Mouse (Mus musculus): ENCODE results near the gene Nsmce4a. TPM values are rescaled to one million over a fixed set of nuclear protein-coding genes. Genes with fewer than 3 reads are reported as not detected.

Nsmce4a gene
- total and polyA plus RNA-seq, 3 experiments = 67.6 to 208 (median 97.9) TPM

DNA sequence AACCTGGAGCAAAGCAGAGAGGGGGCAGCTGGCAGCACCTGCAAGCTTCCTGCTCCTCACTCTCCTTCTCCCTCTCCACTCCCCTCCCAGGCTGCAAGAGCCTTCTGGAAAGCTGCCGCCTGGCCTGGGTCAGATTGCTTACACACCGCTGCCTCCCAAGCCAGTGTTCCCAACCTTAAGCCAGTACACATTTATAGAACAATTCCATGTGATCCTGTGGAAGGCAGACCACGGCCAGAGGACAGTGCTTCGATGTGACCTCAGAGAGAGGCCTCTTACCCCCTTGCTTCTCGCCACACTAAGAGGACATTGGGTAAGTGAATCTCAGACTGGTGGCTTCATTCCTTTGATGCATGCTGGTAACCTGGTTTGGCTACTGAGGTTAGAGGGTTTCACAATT is 20.1 kb downstream of the Nsmce4a start:
- Histone ChIP-seq H3K79me2 (replicated peaks; ENCODE audit: control insufficient read depth, extremely low read depth, insufficient read depth, poor library complexity, severe bottlenecking) (no peaks in the 10 kb centered on the region), H3K4me3 (replicated peaks in 1 of 3; ENCODE audit: low read depth in 2 of 3, low read length in 2 of 3, poor library complexity in 1 of 3) (no peak overlapping the region), H3K27ac (ENCODE audit: insufficient read depth, low read depth) (no peak overlapping the region), H3K9ac (ENCODE audit: insufficient read depth, low read depth) (no peak overlapping the region), H3K9me3 (replicated peaks; ENCODE audit: low read length) (peaks cover 12% of the 10 kb centered on the region), H3K4me1 (ENCODE audit: control insufficient read depth in 1 of 2, insufficient read depth in 2 of 2) (peaks cover 2% of the 10 kb centered on the region in 2 experiments; a peak in 3 of 4 replicates), H3K27me3 (replicated peaks) (peaks cover 54% of the 10 kb centered on the region), H3K4me2 (ENCODE audit: insufficient read depth, low read depth, poor library complexity, severe bottlenecking) (no peak overlapping the region), H3K36me3 (replicated peaks in 1 of 2; ENCODE audit: control insufficient read depth in 1 of 2, insufficient read depth in 1 of 2, low read length in 1 of 2) (no peaks in the 10 kb centered on the region)
- TF ChIP-seq PAX5 (IDR thresholded peaks at IDR 0.05; ENCODE audit: low read length) = no peak
- TF ChIP-seq ZMIZ1 (IDR thresholded peaks at IDR 0.05; ENCODE audit: low read depth, low read length) = no peak
- no peak for TF ChIP-seq RAD21 (IDR thresholded peaks at IDR 0.05; ENCODE audit: low read depth, low read length)
- TF ChIP-seq SIN3A (IDR thresholded peaks at IDR 0.05; ENCODE audit: low read length) = no peak
- TF ChIP-seq RCOR1 (conservative IDR thresholded peaks at IDR 0.05; ENCODE audit: low read depth, low read length) = no peak
- TF ChIP-seq UBTF (IDR thresholded peaks at IDR 0.05; ENCODE audit: low read depth, low read length) = no peak
- no peak for TF ChIP-seq MAX (IDR thresholded peaks at IDR 0.05; ENCODE audit: low read length)
- TF ChIP-seq USF1 (IDR thresholded peaks at IDR 0.05; ENCODE audit: low read depth, low read length) = no peak
- no peak for TF ChIP-seq MAZ (IDR thresholded peaks at IDR 0.05; ENCODE audit: low read depth, low read length)
- dilution Hi-C loops (cut with MboI; ENCODE audit: extremely low pct_ligation_motif_present, extremely low pct_unique_long_range_greater_than_20kb, low sequenced_read_pairs) = no loop called here
- no peak for DNase-seq (ENCODE audit: extremely low read depth)
- in situ Hi-C loops (cut with MboI; ENCODE audit: low pct_ligation_motif_present, low pct_unique_long_range_greater_than_20kb, low sequenced_read_pairs) = no loop called here

- Histone ChIP-seq H3K9ac (ENCODE audit: insufficient read depth, low read depth) (no peak overlapping the region), H3K4me2 (ENCODE audit: insufficient read depth, low read depth, poor library complexity, severe bottlenecking) (peak overlapping the region; percentile 70), H3K9me3 (replicated peaks; ENCODE audit: low read length) (peaks cover 12% of the 10 kb centered on the region), H3K4me3 (replicated peaks in 1 of 3; ENCODE audit: low read depth in 2 of 3, low read length in 2 of 3, poor library complexity in 1 of 3) (no peak overlapping the region), H3K36me3 (replicated peaks in 1 of 2; ENCODE audit: control insufficient read depth in 1 of 2, insufficient read depth in 1 of 2, low read length in 1 of 2) (peaks cover 16 to 26% of the 10 kb centered on the region in 2 experiments), H3K79me2 (replicated peaks; ENCODE audit: control insufficient read depth, extremely low read depth, insufficient read depth, poor library complexity, severe bottlenecking) (peaks cover 28% of the 10 kb centered on the region), H3K4me1 (ENCODE audit: control insufficient read depth in 1 of 2, insufficient read depth in 2 of 2) (peaks cover 10 to 21% of the 10 kb centered on the region in 2 experiments; a peak in 3 of 4 replicates), H3K27me3 (replicated peaks) (peaks cover 24% of the 10 kb centered on the region), H3K27ac (ENCODE audit: insufficient read depth, low read depth) (no peak overlapping the region)
- TF ChIP-seq PAX5 (IDR thresholded peaks at IDR 0.05; ENCODE audit: low read length) (no peak), SMC3 (IDR thresholded peaks at IDR 0.05; ENCODE audit: low read depth, low read length) (no peak), MAX (IDR thresholded peaks at IDR 0.05; ENCODE audit: low read length) (no peak), KAT2A (IDR thresholded peaks at IDR 0.05; ENCODE audit: insufficient replicate concordance, low read length) (no peak), CHD2 (IDR thresholded peaks at IDR 0.05; ENCODE audit: low read length) (no peak), EP300 (IDR thresholded peaks at IDR 0.05; ENCODE audit: low read length) (no peak)
- in situ Hi-C loops (cut with MboI; ENCODE audit: low pct_ligation_motif_present, low pct_unique_long_range_greater_than_20kb, low sequenced_read_pairs) (no loop called here), dilution Hi-C loops (cut with MboI; ENCODE audit: extremely low pct_ligation_motif_present, extremely low pct_unique_long_range_greater_than_20kb, low sequenced_read_pairs) (no loop called here)
- DNase-seq (ENCODE audit: extremely low read depth) = no peak
These were observed 25.2 kb downstream of the Nsmce4a start for GRCm38 (mm10) chr7:130547635-130548175.
